Mouse (Mus musculus) liver, postnatal 0 days (tissue): ENCODE measurements around the gene Knstrn. TPM values are rescaled to one million over a fixed set of nuclear protein-coding genes. Genes with fewer than 3 reads are reported as not detected.

Experiments used
- ATAC-seq: fragments of 200-750 bp; cut with Nextera tagmentation; 2 replicates; pipeline ENCODE4 v1.8.0; 2017; ENCODE audit warnings: mild to moderate bottlenecking, moderate library complexity
- DNase-seq: peaks from one replicate; pipeline ENCODE4 v3.0.0-alpha.2; 2016
- H3K27ac ChIP-seq: fragments of 300-500 bp; sonication (generic); 2 replicates; pipeline ENCODE4 v1.5.1; 2014; ENCODE audit warnings: antibody characterized with exemption, moderate library complexity, mild to moderate bottlenecking, low read depth
- H3K27me3 ChIP-seq: fragments of 300-500 bp; sonication (generic); 2 replicates; pipeline ENCODE4 v1.6.1; 2014; ENCODE audit warnings: low read length, control low read depth, mixed read lengths; ENCODE audit not compliant: insufficient read depth
- H3K36me3 ChIP-seq: fragments of 300-500 bp; sonication (generic); replicated peaks from 2 replicates; pipeline ENCODE4 v1.6.1; 2014; ENCODE audit warnings: mild to moderate bottlenecking, control low read depth, low read length, moderate library complexity, mixed read lengths; ENCODE audit not compliant: insufficient read depth
- H3K4me1 ChIP-seq: fragments of 300-500 bp; sonication (generic); 2 replicates; pipeline ENCODE4 v1.6.1; 2014; ENCODE audit warnings: antibody characterized with exemption, mild to moderate bottlenecking, control low read depth; ENCODE audit not compliant: insufficient read depth
- H3K4me2 ChIP-seq: fragments of 300-500 bp; sonication (generic); 2 replicates; pipeline ENCODE4 v1.6.1; 2014; ENCODE audit warnings: low read depth, mild to moderate bottlenecking, low read length, moderate library complexity, mixed read lengths
- H3K4me3 ChIP-seq: fragments of 300-500 bp; sonication (generic); 2 replicates; pipeline ENCODE4 v1.5.1; 2014; ENCODE audit warnings: low read depth, low read length
- H3K9ac ChIP-seq: fragments of 300-500 bp; sonication (generic); replicated peaks from 2 replicates; pipeline ENCODE4 v1.6.1; 2014; ENCODE audit warnings: mild to moderate bottlenecking, moderate library complexity
- H3K9me3 ChIP-seq: fragments of 300-500 bp; sonication (generic); 2 replicates; pipeline ENCODE4 v1.6.1; 2016; ENCODE audit warnings: mild to moderate bottlenecking, control low read depth, low read length, mixed read lengths
- CTCF ChIP-seq: sonication (generic); IDR thresholded peaks from 2 replicates; pipeline ENCODE4 v1.5.1; 2016; ENCODE audit warnings: antibody characterized with exemption, low read depth
- EP300 ChIP-seq: IDR thresholded peaks from 2 replicates; pipeline ENCODE4 v1.6.1; 2016; ENCODE audit warnings: antibody characterized with exemption, low read depth, mild to moderate bottlenecking
- WGBS: fragments of 180-500 bp; shearing (Covaris S2); extraction: QIAGEN DNeasy Blood & Tissue Kit; methylation state at CpG from one replicate; pipeline ENCODE4 v1.1.7; 2014; ENCODE audit not compliant: insufficient replicate concordance; 5-methylcytosine and 5-hydroxymethylcytosine counted together
- polyA plus RNA-seq: library from polyadenylated mRNA; unstranded; fragments of >200 nt; fragmentation: Nextera tagmentation; extraction: Ambion mirVana; gene quantifications from 2 replicates; pipeline ENCODE4 v1.2.1, GENCODE M21; 2015

Gene Knstrn
- polyA plus RNA-seq, 1 experiment from 2014 or later = 31.4 TPM

DNA sequence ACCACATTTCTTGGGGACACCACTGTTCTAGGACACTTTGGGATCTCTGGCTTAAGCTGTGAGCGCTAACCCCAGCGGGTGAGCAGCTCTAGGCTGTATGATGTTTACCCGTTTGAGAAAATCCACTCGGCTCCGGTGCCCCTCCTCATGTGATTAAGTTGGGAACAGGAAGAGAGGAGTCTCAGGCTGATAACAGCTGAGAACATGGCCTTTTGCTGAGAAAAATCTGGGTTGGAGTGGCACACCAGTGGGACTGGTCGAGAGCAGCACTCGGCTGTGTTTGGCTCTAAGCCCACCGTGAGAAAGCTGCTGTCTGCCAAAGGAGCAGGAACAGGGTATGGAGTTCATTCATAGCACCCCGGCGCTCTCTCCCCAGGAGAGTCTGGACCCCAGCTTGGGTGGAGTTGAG lies 89.5 kb downstream of the Knstrn start:
- H3K4me1 ChIP-seq = peaks cover 51% of the 10 kb centered on the region
- 29% methylated on average over 10 of the region's 10 CpGs for WGBS
- ATAC-seq (no peak), DNase-seq (no peak)
- peak overlapping the region; percentile 89; the same call in 1 of the 2 replicates for H3K9ac ChIP-seq
- H3K4me2 ChIP-seq = peak overlapping the region; percentile 100
- TF ChIP-seq CTCF (no peak), EP300 (no peak)
- peaks cover 22% of the 10 kb centered on the region for H3K27me3 ChIP-seq
- H3K9me3 ChIP-seq = no peaks in the 10 kb centered on the region
- H3K27ac ChIP-seq = peak overlapping the region; percentile 94; the same call in 1 of the 2 replicates
- H3K36me3 ChIP-seq = no peaks in the 10 kb centered on the region
- peak overlapping the region; percentile 95 for H3K4me3 ChIP-seq

Other genes with a start within 250 kb of the Knstrn start
- gene Bub1b, start 215.8 kb upstream of the Knstrn start, polyA plus RNA-seq = 12.7 and 15.7 TPM in 2 replicates
- gene Pak6, start 150.7 kb upstream of the Knstrn start, polyA plus RNA-seq = 0.08 and 0.15 TPM in 2 replicates
- 0.02 TPM in 1 of 2 replicates, not detected in the other for gene Ankrd63, start 110.0 kb upstream of the Knstrn start, polyA plus RNA-seq
- gene Plcb2, start 85.6 kb upstream of the Knstrn start, polyA plus RNA-seq = 1.7 and 1.9 TPM in 2 replicates
- gene Inafm2, start 68.2 kb upstream of the Knstrn start, polyA plus RNA-seq = 14.0 and 14.7 TPM in 2 replicates
- 0.36 and 0.52 TPM in 2 replicates for gene Ccdc9b, start 51.3 kb upstream of the Knstrn start, polyA plus RNA-seq
- not detected in 2 replicates for gene Phgr1, start 41.2 kb upstream of the Knstrn start, polyA plus RNA-seq
- 0.06 and 0.14 TPM in 2 replicates for gene Disp2, start 34.3 kb upstream of the Knstrn start, polyA plus RNA-seq
- 47.0 and 50.4 TPM in 2 replicates for gene Ivd, start 48.0 kb downstream of the Knstrn start, polyA plus RNA-seq
- 2.4 and 2.5 TPM in 2 replicates for gene Bahd1, start 86.4 kb downstream of the Knstrn start, polyA plus RNA-seq
- gene Chst14, start 112.5 kb downstream of the Knstrn start, polyA plus RNA-seq = 4.0 and 4.5 TPM in 2 replicates
- gene Ccdc32, start 215.4 kb downstream of the Knstrn start, polyA plus RNA-seq = 12.2 and 12.8 TPM in 2 replicates
- 1.3 and 2.1 TPM in 2 replicates for gene Rpusd2, start 220.8 kb downstream of the Knstrn start, polyA plus RNA-seq
- gene Knl1, start 233.1 kb downstream of the Knstrn start, polyA plus RNA-seq = 34.0 and 35.2 TPM in 2 replicates